Mouse (Mus musculus): ENCODE measurements around the gene Tmem206.

DNA sequence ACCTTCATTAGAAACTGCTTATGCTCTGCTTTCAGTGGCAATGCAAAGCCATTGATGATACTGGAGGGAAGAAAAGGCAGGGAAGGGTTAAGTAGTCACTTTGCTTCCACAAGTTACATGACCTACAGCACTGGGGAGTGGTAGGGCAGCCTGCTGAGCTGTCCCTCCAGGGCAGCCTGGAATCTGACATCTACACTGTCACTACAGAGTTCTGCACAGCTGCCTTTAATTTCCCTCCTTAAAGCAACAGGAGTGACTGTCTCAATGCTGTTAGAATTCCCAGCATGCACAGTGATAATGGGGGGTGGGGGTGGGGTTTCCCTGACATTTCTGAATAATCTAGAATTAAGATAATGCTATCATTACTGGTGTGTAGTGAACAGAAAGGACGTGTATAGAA is 31.2 kb downstream of the Tmem206 start:
- TF ChIP-seq POLR2A (IDR thresholded peaks at IDR 0.05; ENCODE audit: control insufficient read depth, extremely low read depth, insufficient read depth, low read length, poor library complexity), result no peak
- no peak for TF ChIP-seq CTCF (IDR thresholded peaks at IDR 0.05; ENCODE audit: borderline replicate concordance, control insufficient read depth, extremely low read depth, insufficient read depth, low read length, poor library complexity)

All from thymus, adult 2 months (tissue).